Mouse (Mus musculus) MN1 (cell line): ENCODE results near the gene Tmem121.
"Not testable (repeated sequence)": the region's sequence is repeated elsewhere in the genome, so short reads cannot be mapped to it uniquely, and the experiment has no call there.

ENCODE experiments used
- DNase-seq: peaks from one replicate; pipeline ENCODE4 v3.0.0-alpha.2; 2016; ENCODE audit warnings: low spot score

Tmem121 gene

GRCm38 (mm10) chr12:113187584-113188295 lies 2.0 kb downstream of the Tmem121 start:
- peak; percentile 38 for DNase-seq

GRCm38 (mm10) chr12:113188349-113189055 lies 2.8 kb downstream of the Tmem121 start:
- DNase-seq, result no peak

GRCm38 (mm10) chr12:113193423-113193822 lies 7.7 kb downstream of the Tmem121 start:
- no peak for DNase-seq

- not testable (repeated sequence) for DNase-seq
Measured at GRCm38 (mm10) chr12:113199132-113199531, 13.4 kb downstream of the Tmem121 start.

- DNase-seq, result no peak
Measured at GRCm38 (mm10) chr12:113201301-113201700, 15.6 kb downstream of the Tmem121 start.

- DNase-seq, result no peak
Measured at GRCm38 (mm10) chr12:113202008-113202407, 16.3 kb downstream of the Tmem121 start.

GRCm38 (mm10) chr12:113203522-113203921 lies 17.8 kb downstream of the Tmem121 start:
- no peak for DNase-seq

GRCm38 (mm10) chr12:113205251-113205942 lies 19.7 kb downstream of the Tmem121 start:
- DNase-seq, result peak; percentile 55

- DNase-seq, result no peak
Measured at GRCm38 (mm10) chr12:113207737-113208136, 22.0 kb downstream of the Tmem121 start.

- DNase-seq, result no peak
Measured at GRCm38 (mm10) chr12:113210586-113211378, 25.1 kb downstream of the Tmem121 start.

GRCm38 (mm10) chr12:113211772-113212171 lies 26.0 kb downstream of the Tmem121 start:
- DNase-seq, result no peak

GRCm38 (mm10) chr12:113212326-113212924 lies 26.7 kb downstream of the Tmem121 start:
- no peak for DNase-seq

GRCm38 (mm10) chr12:113213226-113213625 lies 27.5 kb downstream of the Tmem121 start:
- DNase-seq, result no peak

GRCm38 (mm10) chr12:113214072-113214808 lies 28.5 kb downstream of the Tmem121 start:
- DNase-seq, result no peak

- no peak for DNase-seq
Measured at GRCm38 (mm10) chr12:113214972-113215666, 29.4 kb downstream of the Tmem121 start.

- DNase-seq, result peak; percentile 39
Measured at GRCm38 (mm10) chr12:113215667-113216346, 30.1 kb downstream of the Tmem121 start.

GRCm38 (mm10) chr12:113217306-113218242 lies 31.8 kb downstream of the Tmem121 start:
- peak; percentile 70 for DNase-seq

- peak; percentile 26 for DNase-seq
Measured at GRCm38 (mm10) chr12:113219867-113220266, 34.1 kb downstream of the Tmem121 start.
